Mouse (Mus musculus): ENCODE measurements around the gene Dexi.

- no peak for TF ChIP-seq CTCF (IDR thresholded peaks at IDR 0.05; ENCODE audit: borderline replicate concordance, insufficient read depth, low read depth, low read length)
- no peak for TF ChIP-seq POLR2A (IDR thresholded peaks at IDR 0.05; ENCODE audit: borderline replicate concordance, insufficient read depth, low read length)
Observed at GRCm38 (mm10) chr16:10471950-10472349, 70.9 kb downstream of the Dexi start.

All from cerebellum, adult 2 months (tissue).